Mouse (Mus musculus) MEL (cell line): Measurements from ENCODE around the gene Omt2b.
"Not testable (repeated sequence)": the region's sequence is repeated elsewhere in the genome, so short reads cannot be mapped to it uniquely, and the experiment has no call there.

Experiments used
- CTCF ChIP-seq, 3 experiments: IDR thresholded peaks in 2 of 3; conservative IDR thresholded peaks in 1 of 3; 2 replicates each; pipeline ENCODE4 v1.5.1; 2011 to 2012; ENCODE audit warnings: low read length in 3 of 3, low read depth in 2 of 3, mild to moderate bottlenecking in 2 of 3, improper control_type of control experiment in 1 of 3, inconsistent platforms in 1 of 3, mixed read lengths in 1 of 3, moderate library complexity in 1 of 3; ENCODE audit not compliant: control insufficient read depth in 1 of 3, insufficient read depth in 1 of 3, poor library complexity in 1 of 3, severe bottlenecking in 1 of 3
- GATA1 ChIP-seq: IDR thresholded peaks from 2 replicates; pipeline ENCODE4 v1.6.1; 2011; ENCODE audit warnings: low read depth, low read length, improper control_type of control experiment
- POLR2A ChIP-seq, 2 experiments: IDR thresholded peaks; 2 replicates each; pipeline ENCODE4 v1.6.1; 2011 to 2012; ENCODE audit warnings: low read length in 2 of 2, mild to moderate bottlenecking in 2 of 2, control low read depth in 1 of 2, improper control_type of control experiment in 1 of 2, low read depth in 1 of 2, moderate library complexity in 1 of 2; ENCODE audit not compliant: control insufficient read depth in 1 of 2, insufficient read depth in 1 of 2, poor library complexity in 1 of 2
- UBTF ChIP-seq: IDR thresholded peaks from 2 replicates; pipeline ENCODE4 v1.6.1; 2012; ENCODE audit warnings: low read depth, mild to moderate bottlenecking, inconsistent platforms, low read length, improper control_type of control experiment, moderate library complexity, borderline replicate concordance; ENCODE audit not compliant: insufficient read depth

GRCm38 (mm10) chr9:78337050-78337449 is 9.7 kb downstream of the Omt2b start:
- not testable (repeated sequence) for TF ChIP-seq POLR2A (IDR thresholded peaks at IDR 0.05; ENCODE audit: control insufficient read depth in 1 of 2, insufficient read depth in 1 of 2, low read depth in 1 of 2, low read length in 2 of 2, poor library complexity in 1 of 2); CTCF (IDR thresholded peaks at IDR 0.05 in 2 of 3, conservative IDR thresholded peaks at IDR 0.05 in 1 of 3; ENCODE audit: control insufficient read depth in 1 of 3, insufficient read depth in 1 of 3, low read depth in 2 of 3, low read length in 3 of 3, poor library complexity in 1 of 3, severe bottlenecking in 1 of 3); GATA1; UBTF
